ENCODE assay signal across 8 mouse cellular contexts in the genomic region with DNA sequence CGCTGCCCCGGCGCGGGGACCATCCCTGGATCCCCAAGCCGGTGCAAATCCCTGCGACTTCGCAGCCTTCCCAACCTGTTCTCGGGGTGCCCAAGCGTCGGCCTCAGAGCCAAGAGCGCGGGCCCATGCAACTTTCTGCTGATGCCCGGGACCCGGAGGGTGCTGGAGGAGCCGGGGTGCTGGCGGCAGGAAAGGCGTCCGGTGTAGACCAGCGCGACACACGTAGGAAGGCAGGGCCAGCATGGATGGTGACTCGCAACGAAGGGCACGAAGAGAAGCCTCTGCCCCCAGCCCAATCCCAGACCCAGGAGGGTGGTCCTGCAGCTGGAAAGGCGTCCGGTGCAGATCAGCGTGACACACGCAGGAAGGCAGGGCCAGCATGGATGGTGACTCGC. TPM values are rescaled to one million over a fixed set of nuclear protein-coding genes. Genes with fewer than 3 reads are reported as not detected.
DNase-seq lines count a peak whose midpoint lies in the region; ATAC-seq and TF ChIP-seq lines count a peak whose summit lies in the region.

No protein-coding gene starts in this region.

- no peak for TF ChIP-seq CTCF in embryonic fibroblast, embryonic 13.5 days (IDR thresholded peaks at IDR 0.05; ENCODE audit: borderline replicate concordance, insufficient read depth, low read length)

- DNase-seq in lung, postnatal 36 days: no peak
- DNase-seq in limb, embryonic 10.5 days (ENCODE audit: low spot score): no peak
- no peak for DNase-seq in c-Kit-positive CD71-positive TER-119-positive erythroid progenitor cells, embryonic 14.5 days (ENCODE audit: low spot score)
- no peak for DNase-seq in right cerebral cortex, postnatal 36 days (ENCODE audit: low spot score in 2 of 2)
- DNase-seq in adrenal gland, postnatal 4 days (ENCODE audit: low spot score in 2 of 2): no peak

- H3K9ac ChIP-seq in lung, embryonic 16.5 days (ENCODE audit: low read length): peak overlapping the region; percentile 49
- peak overlapping the region; percentile 91 for H3K9ac ChIP-seq in neural tube, embryonic 15.5 days (replicated peaks)

- H3K4me2 ChIP-seq in lung, embryonic 16.5 days (ENCODE audit: low read depth, low read length): peak overlapping the region; percentile 83
- H3K4me2 ChIP-seq in neural tube, embryonic 15.5 days: peak overlapping the region; percentile 88

- no peak overlapping the region for H3K27ac ChIP-seq in lung, embryonic 16.5 days (ENCODE audit: low read length)
- peak overlapping the region; percentile 79 for H3K27ac ChIP-seq in embryonic fibroblast, embryonic 13.5 days (ENCODE audit: insufficient read depth, low read length)
- peak overlapping the region; percentile 73 for H3K27ac ChIP-seq in limb, embryonic 10.5 days
- peak overlapping the region; percentile 94 for H3K27ac ChIP-seq in neural tube, embryonic 15.5 days (replicated peaks)

- peaks cover 31% of the 10 kb centered on the region for H3K4me1 ChIP-seq in lung, embryonic 16.5 days (replicated peaks; ENCODE audit: control insufficient read depth, insufficient read depth, low read length)
- peaks cover 9% of the 10 kb centered on the region for H3K4me1 ChIP-seq in embryonic fibroblast, embryonic 13.5 days (ENCODE audit: control insufficient read depth, insufficient read depth, low read length)
- H3K4me1 ChIP-seq in limb, embryonic 10.5 days: peaks cover 35% of the 10 kb centered on the region
- peaks cover 50% of the 10 kb centered on the region for H3K4me1 ChIP-seq in neural tube, embryonic 15.5 days

- no peaks in the 10 kb centered on the region for H3K36me3 ChIP-seq in lung, embryonic 16.5 days (ENCODE audit: control insufficient read depth, insufficient read depth, low read length)
- no peaks in the 10 kb centered on the region for H3K36me3 ChIP-seq in limb, embryonic 10.5 days
- H3K36me3 ChIP-seq in neural tube, embryonic 15.5 days: no peaks in the 10 kb centered on the region

- peak; percentile 32; the same call in 1 of the 2 replicates for ATAC-seq in lung, embryonic 16.5 days (ENCODE audit: low read depth)
- ATAC-seq in neural tube, embryonic 15.5 days (ENCODE audit: low FRiP score): peak; percentile 12

- under 1% methylated on average over 29 of the region's 29 CpGs for WGBS in lung, embryonic 16.5 days
- 1% methylated on average over 29 of the region's 29 CpGs for WGBS in limb, embryonic 10.5 days
- WGBS in neural tube, embryonic 15.5 days: 0% methylated on average over 29 of the region's 29 CpGs

- no peak for TF ChIP-seq POLR2A in embryonic fibroblast, embryonic 13.5 days (IDR thresholded peaks at IDR 0.05; ENCODE audit: low read depth, low read length)

- peak overlapping the region; percentile 54 for H3K4me3 ChIP-seq in lung, embryonic 16.5 days (ENCODE audit: low read length)
- peak overlapping the region; percentile 88 for H3K4me3 ChIP-seq in embryonic fibroblast, embryonic 13.5 days (ENCODE audit: insufficient read depth, low read length)
- H3K4me3 ChIP-seq in limb, embryonic 10.5 days: peak overlapping the region; percentile 72
- H3K4me3 ChIP-seq in neural tube, embryonic 15.5 days (replicated peaks): peak overlapping the region; percentile 88

- no peaks in the 10 kb centered on the region for H3K9me3 ChIP-seq in lung, embryonic 16.5 days (ENCODE audit: control insufficient read depth, low read length)
- H3K9me3 ChIP-seq in limb, embryonic 10.5 days (replicated peaks): no peaks in the 10 kb centered on the region
- no peaks in the 10 kb centered on the region for H3K9me3 ChIP-seq in neural tube, embryonic 15.5 days (replicated peaks)

- H3K27me3 ChIP-seq in lung, embryonic 16.5 days (ENCODE audit: control insufficient read depth, insufficient read depth, low read depth, low read length): peaks cover 52% of the 10 kb centered on the region
- H3K27me3 ChIP-seq in limb, embryonic 10.5 days (ENCODE audit: low read depth, poor library complexity, severe bottlenecking): peaks cover 82% of the 10 kb centered on the region
- no peaks in the 10 kb centered on the region; the same call in 1 of the 2 replicates for H3K27me3 ChIP-seq in neural tube, embryonic 15.5 days (replicated peaks)

RNA-seq across cellular contexts. Expression of a gene that starts 1.3 kb away (rescaled TPM):
- 3.0 and 3.2 TPM in 2 replicates for polyA plus RNA-seq in lung, embryonic 16.5 days (2015; fragmentation: Nextera tagmentation; extraction: Ambion mirVana)
- 52.9 and 77.8 TPM in 2 replicates for polyA plus RNA-seq in embryonic fibroblast, embryonic 13.5 days (2011; ENCODE audit: insufficient read length, low read depth, missing spikeins)
- polyA plus RNA-seq in limb, embryonic 10.5 days (2016; fragmentation: Nextera tagmentation; extraction: Ambion mirVana): 3.1 and 5.4 TPM in 2 replicates
- 120 and 146 TPM in 2 replicates for polyA plus RNA-seq in neural tube, embryonic 15.5 days (2015; fragmentation: Nextera tagmentation; extraction: Ambion mirVana)
- 10 to 100 TPM; 15.7 to 19.9 TPM for total RNA-seq in adrenal gland, postnatal 4 days (2021)

RNA-seq across cellular contexts. Expression of a gene that starts 30.1 kb away (rescaled TPM):
- 0.80 and 0.94 TPM in 2 replicates for polyA plus RNA-seq in lung, embryonic 16.5 days (2015; fragmentation: Nextera tagmentation; extraction: Ambion mirVana)
- polyA plus RNA-seq in embryonic fibroblast, embryonic 13.5 days (2011; ENCODE audit: insufficient read length, low read depth, missing spikeins): 7.4 and 11.0 TPM in 2 replicates
- polyA plus RNA-seq in limb, embryonic 10.5 days (2016; fragmentation: Nextera tagmentation; extraction: Ambion mirVana): 78.6 and 124 TPM in 2 replicates
- 1.1 and 4.1 TPM in 2 replicates for polyA plus RNA-seq in neural tube, embryonic 15.5 days (2015; fragmentation: Nextera tagmentation; extraction: Ambion mirVana)
- total RNA-seq in adrenal gland, postnatal 4 days (2021): 1 to 10 TPM in 1 of 2 experiments, under 1 TPM in 1; 0.34 to 4.1 TPM
